ENCODE assay signal across 10 mouse cellular contexts in genomic region chr2:106797855-106798254, GRCm38 (mm10).
DNase-seq lines count a peak whose midpoint lies in the region; ATAC-seq and TF ChIP-seq lines count a peak whose summit lies in the region.
"Had no signal": no experiment of that assay in that cellular context is flagged by ENCODE, and none has a peak within 500 bp of the region (broad histone marks: within the 10 kb centered on the region; RNA-seq: fewer than 3 reads in every experiment).

No protein-coding gene starts in this region.

- H3K9me3 ChIP-seq in heart, embryonic 11.5 days (replicated peaks; ENCODE audit: control insufficient read depth, low read length) = no peaks in the 10 kb centered on the region
- H3K9me3 ChIP-seq in embryonic facial prominence, embryonic 10.5 days = no peaks in the 10 kb centered on the region
- no peaks in the 10 kb centered on the region for H3K9me3 ChIP-seq in hindbrain, embryonic 13.5 days
- no peaks in the 10 kb centered on the region for H3K9me3 ChIP-seq in midbrain, postnatal 0 days (ENCODE audit: low read length)

- no peaks in the 10 kb centered on the region for H3K27me3 ChIP-seq in heart, embryonic 11.5 days (ENCODE audit: control insufficient read depth, insufficient read depth, low read length)
- H3K27me3 ChIP-seq in embryonic facial prominence, embryonic 10.5 days (replicated peaks; ENCODE audit: low read depth, poor library complexity, severe bottlenecking) = no peaks in the 10 kb centered on the region
- no peaks in the 10 kb centered on the region for H3K27me3 ChIP-seq in hindbrain, embryonic 13.5 days
- H3K27me3 ChIP-seq in midbrain, postnatal 0 days (ENCODE audit: insufficient read depth, low read length) = no peaks in the 10 kb centered on the region
- H3K27me3 ChIP-seq: megakaryocyte, embryonic 14.5 days had no signal

- no peak overlapping the region for H3K9ac ChIP-seq in heart, embryonic 11.5 days (ENCODE audit: low read depth, low read length)
- H3K9ac ChIP-seq in hindbrain, embryonic 13.5 days = no peak overlapping the region
- H3K9ac ChIP-seq in midbrain, postnatal 0 days (replicated peaks; ENCODE audit: low read length, poor library complexity, severe bottlenecking) = no peak overlapping the region

- DNase-seq in heart, adult 9 months (ENCODE audit: low spot score in 2 of 2) = no peak
- DNase-seq in embryonic facial prominence, embryonic 10.5 days (ENCODE audit: low spot score) = peak; percentile 43
- no peak for DNase-seq in midbrain, postnatal 0 days (ENCODE audit: low spot score)
- DNase-seq in cerebellum, postnatal 4 days (ENCODE audit: low spot score in 2 of 2) = no peak
- DNase-seq in kidney, postnatal 14 days = no peak
- DNase-seq in cerebellum, postnatal 36 days = no peak
- DNase-seq: cerebellum, postnatal 14 days had no signal

- H3K36me3 ChIP-seq in heart, embryonic 11.5 days (ENCODE audit: control insufficient read depth, insufficient read depth, low read length) = no peaks in the 10 kb centered on the region
- peaks cover 5% of the 10 kb centered on the region for H3K36me3 ChIP-seq in embryonic facial prominence, embryonic 10.5 days (replicated peaks)
- H3K36me3 ChIP-seq in hindbrain, embryonic 13.5 days = no peaks in the 10 kb centered on the region
- H3K36me3 ChIP-seq in midbrain, postnatal 0 days (ENCODE audit: insufficient read depth, low read length) = no peaks in the 10 kb centered on the region

- no peak overlapping the region; the same call in 1 of the 2 replicates for H3K4me2 ChIP-seq in heart, embryonic 11.5 days
- peak overlapping the region; percentile 26 for H3K4me2 ChIP-seq in hindbrain, embryonic 13.5 days
- H3K4me2 ChIP-seq in midbrain, postnatal 0 days (ENCODE audit: low read depth, low read length, poor library complexity, severe bottlenecking) = peak overlapping the region; percentile 9; the same call in 1 of the 2 replicates

- no peak overlapping the region for H3K4me3 ChIP-seq in heart, embryonic 11.5 days (ENCODE audit: low read depth, low read length)
- no peak overlapping the region for H3K4me3 ChIP-seq in embryonic facial prominence, embryonic 10.5 days
- H3K4me3 ChIP-seq in hindbrain, embryonic 13.5 days = no peak overlapping the region
- H3K4me3 ChIP-seq in midbrain, postnatal 0 days (ENCODE audit: low read depth, low read length) = no peak overlapping the region
- H3K4me3 ChIP-seq: megakaryocyte, embryonic 14.5 days had no signal

- peak overlapping the region; percentile 30; the same call in 1 of the 2 replicates for H3K27ac ChIP-seq in heart, embryonic 11.5 days (ENCODE audit: low read depth, low read length)
- 0 out of 2 replicates have a peak overlapping the region, but pooled peaks have one; percentile 2 for H3K27ac ChIP-seq in embryonic facial prominence, embryonic 10.5 days (replicated peaks)
- H3K27ac ChIP-seq in hindbrain, embryonic 13.5 days = peak overlapping the region; percentile 26; the same call in 1 of the 2 replicates
- H3K27ac ChIP-seq in midbrain, postnatal 0 days (ENCODE audit: low read depth, low read length) = no peak overlapping the region

- peak; percentile 47; the same call in 1 of the 2 replicates for ATAC-seq in heart, embryonic 11.5 days (replicated peaks; ENCODE audit: insufficient number of reproducible peaks, low FRiP score, low TSS enrichment)
- peak; percentile 74 for ATAC-seq in hindbrain, embryonic 13.5 days (ENCODE audit: low FRiP score)
- no peak for ATAC-seq in midbrain, postnatal 0 days (ENCODE audit: low FRiP score)

- WGBS in heart, embryonic 11.5 days (ENCODE audit: insufficient replicate concordance) = 41% methylated on average over 3 of the region's 3 CpGs
- WGBS in embryonic facial prominence, embryonic 10.5 days = 31% methylated on average over 3 of the region's 3 CpGs
- WGBS in hindbrain, embryonic 13.5 days = 12% methylated on average over 3 of the region's 3 CpGs
- WGBS in midbrain, postnatal 0 days = 10% methylated on average over 3 of the region's 3 CpGs

- peaks cover 35% of the 10 kb centered on the region for H3K4me1 ChIP-seq in heart, embryonic 11.5 days (ENCODE audit: control insufficient read depth, insufficient read depth, low read length)
- peaks cover 48% of the 10 kb centered on the region for H3K4me1 ChIP-seq in embryonic facial prominence, embryonic 10.5 days
- H3K4me1 ChIP-seq in hindbrain, embryonic 13.5 days (replicated peaks) = peaks cover 35% of the 10 kb centered on the region
- peaks cover 6% of the 10 kb centered on the region; the same call in 1 of the 2 replicates for H3K4me1 ChIP-seq in midbrain, postnatal 0 days (ENCODE audit: insufficient read depth, low read length)
- H3K4me1 ChIP-seq: megakaryocyte, embryonic 14.5 days had no signal

- no peak for TF ChIP-seq CTCF in midbrain, postnatal 0 days (IDR thresholded peaks at IDR 0.05)
